Comparison of ENCODE assay signal across 18 mouse cellular contexts in genomic region chr2:26610526-26610925, GRCm38 (mm10). TPM values are rescaled to one million over a fixed set of nuclear protein-coding genes. Genes with fewer than 3 reads are reported as not detected.
"Had no signal": no experiment of that assay in that cellular context is flagged by ENCODE, and none has a peak within 500 bp of the region (broad histone marks: within the 10 kb centered on the region; RNA-seq: fewer than 3 reads in every experiment).

No protein-coding gene starts in this region.

- H3K9me3 ChIP-seq: limb, embryonic 13.5 days; liver, embryonic 15.5 days; midbrain, embryonic 13.5 days had no signal

- H3K9ac ChIP-seq: limb, embryonic 13.5 days; liver, embryonic 15.5 days; midbrain, embryonic 13.5 days had no signal

- H3K4me3 ChIP-seq: limb, embryonic 13.5 days; liver, embryonic 15.5 days; midbrain, embryonic 13.5 days had no signal

- H3K36me3 ChIP-seq: limb, embryonic 13.5 days; liver, embryonic 15.5 days; midbrain, embryonic 13.5 days had no signal

- H3K27ac ChIP-seq: limb, embryonic 13.5 days; liver, embryonic 15.5 days; midbrain, embryonic 13.5 days had no signal

- DNase-seq: kidney, postnatal 25 days; left cerebral cortex, postnatal 4 days; lung, adult 2 months; lung, postnatal 36 days; right cerebral cortex, postnatal 14 days; thymus, adult 18-20 months; thymus, postnatal 14 days had no signal

- H3K4me2 ChIP-seq: limb, embryonic 13.5 days; liver, embryonic 15.5 days; midbrain, embryonic 13.5 days had no signal

- ATAC-seq: midbrain, embryonic 13.5 days had no signal

RNA-seq across cellular contexts. Expression of gene Gm20532, which starts 24.1 kb away (rescaled TPM):
- total RNA-seq: layer of hippocampus, adult 18-20 months; layer of hippocampus, postnatal 10 days; left cerebral cortex, postnatal 4 days; liver, adult 2 months; megakaryocyte progenitor cell, adult 5-6 weeks; midbrain, postnatal 0 days had no signal
- polyA plus RNA-seq: kidney, embryonic 16.5 days; limb, embryonic 13.5 days; liver, adult 2 months; liver, embryonic 15.5 days; lung, adult 2 months; lung, postnatal 0 days; midbrain, embryonic 13.5 days; neural tube, embryonic 14.5 days had no signal
